ENCODE assay signal across 24 mouse cellular contexts in the genomic region with DNA sequence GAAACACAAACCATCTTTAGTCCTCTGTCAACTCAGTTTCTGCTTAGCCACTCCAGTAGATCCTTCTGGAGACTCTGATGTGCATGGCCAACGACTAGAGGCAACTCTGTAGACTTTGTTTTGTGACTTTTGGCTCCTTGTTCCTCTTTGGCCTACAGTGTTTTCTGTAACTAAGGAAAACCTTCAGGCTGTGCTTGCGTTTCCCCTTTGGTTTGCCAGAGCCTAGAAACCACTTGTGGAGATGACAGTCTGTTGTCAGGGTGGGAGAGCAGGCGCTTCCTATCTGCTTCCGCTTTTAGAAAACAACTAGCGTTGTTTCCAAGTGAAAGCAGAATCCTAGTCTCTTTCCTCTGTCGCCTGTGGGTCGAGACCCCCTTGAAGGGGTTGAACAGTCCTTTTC.
DNase-seq lines count a peak whose midpoint lies in the region; ATAC-seq and TF ChIP-seq lines count a peak whose summit lies in the region.
"Had no signal": no experiment of that assay in that cellular context is flagged by ENCODE, and none has a peak within 500 bp of the region (broad histone marks: within the 10 kb centered on the region; RNA-seq: fewer than 3 reads in every experiment).

No protein-coding gene starts in this region.

- H3K9me3 ChIP-seq in liver, embryonic 11.5 days (ENCODE audit: control insufficient read depth, low read length), result no peaks in the 10 kb centered on the region
- H3K9me3 ChIP-seq: embryonic facial prominence, embryonic 12.5 days; forebrain, embryonic 13.5 days; limb, embryonic 10.5 days; liver, embryonic 12.5 days; stomach, embryonic 15.5 days had no signal

- no peaks in the 10 kb centered on the region for H3K27me3 ChIP-seq in liver, adult 2 months (ENCODE audit: control insufficient read depth, insufficient read depth, low read length)
- no peaks in the 10 kb centered on the region for H3K27me3 ChIP-seq in liver, embryonic 11.5 days (replicated peaks; ENCODE audit: control insufficient read depth, insufficient read depth, low read length)
- H3K27me3 ChIP-seq: embryonic facial prominence, embryonic 12.5 days; forebrain, embryonic 13.5 days; liver, embryonic 12.5 days; stomach, embryonic 15.5 days had no signal

- TF ChIP-seq CTCF in liver, adult 2 months (IDR thresholded peaks at IDR 0.05; ENCODE audit: low read depth, low read length), result no peak

- no peak for TF ChIP-seq POLR2A in liver, adult 2 months (IDR thresholded peaks at IDR 0.05; ENCODE audit: extremely low read depth, insufficient read depth, low read length)

- 0 out of 2 replicates have a peak, but pooled peaks cover 3% of the 10 kb centered on the region for H3K4me1 ChIP-seq in liver, adult 2 months (ENCODE audit: control insufficient read depth, insufficient read depth, low read length)
- no peaks in the 10 kb centered on the region for H3K4me1 ChIP-seq in liver, embryonic 11.5 days (replicated peaks; ENCODE audit: control insufficient read depth, insufficient read depth, low read length)
- H3K4me1 ChIP-seq: embryonic facial prominence, embryonic 12.5 days; forebrain, embryonic 13.5 days; liver, embryonic 12.5 days; stomach, embryonic 15.5 days had no signal

- WGBS in liver, adult 2 months, result 79% methylated on average over 7 of the region's 7 CpGs
- 53% methylated on average over 7 of the region's 7 CpGs for WGBS in liver, embryonic 11.5 days

- ATAC-seq in liver, embryonic 11.5 days (replicated peaks; ENCODE audit: low FRiP score), result no peak
- peak; percentile 38; the same call in 1 of the 2 replicates for ATAC-seq in megakaryocyte, adult 5-6 weeks (ENCODE audit: poor library complexity, severe bottlenecking)
- ATAC-seq: forebrain, embryonic 13.5 days; hindbrain, postnatal 0 days; intestine, postnatal 0 days; liver, embryonic 12.5 days had no signal

- no peak overlapping the region for H3K4me2 ChIP-seq in liver, embryonic 11.5 days
- H3K4me2 ChIP-seq: embryonic facial prominence, embryonic 12.5 days; forebrain, embryonic 13.5 days; liver, embryonic 12.5 days; stomach, embryonic 15.5 days had no signal

- no peaks in the 10 kb centered on the region for H3K79me2 ChIP-seq in liver, adult 2 months (ENCODE audit: control insufficient read depth, insufficient read depth, low read length)

- H3K27ac ChIP-seq in liver, adult 2 months (replicated peaks; ENCODE audit: insufficient read depth, low read depth, low read length), result 0 out of 2 replicates have a peak overlapping the region, but pooled peaks have one; percentile 32
- no peak overlapping the region for H3K27ac ChIP-seq in liver, embryonic 11.5 days (ENCODE audit: low read depth, low read length)
- H3K27ac ChIP-seq: embryonic facial prominence, embryonic 12.5 days; forebrain, embryonic 13.5 days; hindbrain, postnatal 0 days; limb, embryonic 10.5 days; liver, embryonic 12.5 days; stomach, embryonic 15.5 days had no signal

- intact Hi-C loops in heart, postnatal 25 days (cut with DNase I), result no loop called here

- DNase-seq in heart, adult 18-20 months, result peak; percentile 33 to 67
- no peak for DNase-seq in heart, postnatal 25 days (ENCODE audit: low spot score)
- DNase-seq in liver, adult 2 months (ENCODE audit: extremely low read depth, low read depth, low spot score), result peak; percentile 28
- no peak for DNase-seq in liver, embryonic 11.5 days (ENCODE audit: low spot score)
- DNase-seq in c-Kit-positive CD71-negative TER-119-negative erythroid progenitor cells, embryonic 14.5 days (ENCODE audit: low read depth), result peak; percentile 23
- no peak for DNase-seq in left cerebral cortex, adult 18-20 months (ENCODE audit: low spot score in 2 of 2)
- no peak for DNase-seq in cerebellum, adult 11 months
- DNase-seq: adrenal gland, postnatal 25 days; cerebellum, adult 9-10 months; gastrocnemius, postnatal 25 days; kidney, postnatal 25 days; layer of hippocampus, adult 9-11 months; lung, adult 2 months; right cerebral cortex, postnatal 25 days; thymus, adult 18-20 months had no signal

- H3K4me3 ChIP-seq in liver, adult 2 months (ENCODE audit: insufficient read depth, low read depth, low read length), result no peak overlapping the region
- no peak overlapping the region for H3K4me3 ChIP-seq in liver, embryonic 11.5 days (ENCODE audit: low read depth, low read length)
- H3K4me3 ChIP-seq: embryonic facial prominence, embryonic 12.5 days; erythroblast, embryonic 14.5 days; forebrain, embryonic 13.5 days; limb, embryonic 10.5 days; liver, embryonic 12.5 days; stomach, embryonic 15.5 days had no signal

- H3K9ac ChIP-seq in liver, adult 2 months (ENCODE audit: low read depth, low read length), result no peak overlapping the region
- H3K9ac ChIP-seq in liver, embryonic 11.5 days (ENCODE audit: low read depth, low read length), result no peak overlapping the region
- H3K9ac ChIP-seq: embryonic facial prominence, embryonic 12.5 days; forebrain, embryonic 13.5 days; liver, embryonic 12.5 days; stomach, embryonic 15.5 days had no signal

- peaks cover 8% of the 10 kb centered on the region; the same call in 1 of the 2 replicates for H3K36me3 ChIP-seq in liver, adult 2 months (ENCODE audit: control insufficient read depth, insufficient read depth, low read length)
- peaks cover 4% of the 10 kb centered on the region; the same call in 1 of the 2 replicates for H3K36me3 ChIP-seq in liver, embryonic 11.5 days (ENCODE audit: control insufficient read depth, insufficient read depth, low read length)

Comparison
In these comparisons a context has a peak if more than half of its experiments do, and no peak if none do; other contexts are left out.
1. DNase-seq: peak in heart, adult 18-20 months (2 of 2), liver, adult 2 months (single experiment) and c-Kit-positive CD71-negative TER-119-negative erythroid progenitor cells, embryonic 14.5 days (single experiment); none in heart, postnatal 25 days (single experiment), liver, embryonic 11.5 days (single experiment), left cerebral cortex, adult 18-20 months (0 of 2) and cerebellum, adult 11 months (single experiment).